Comparison of ENCODE assay signal across 24 mouse cellular contexts in the genomic region with DNA sequence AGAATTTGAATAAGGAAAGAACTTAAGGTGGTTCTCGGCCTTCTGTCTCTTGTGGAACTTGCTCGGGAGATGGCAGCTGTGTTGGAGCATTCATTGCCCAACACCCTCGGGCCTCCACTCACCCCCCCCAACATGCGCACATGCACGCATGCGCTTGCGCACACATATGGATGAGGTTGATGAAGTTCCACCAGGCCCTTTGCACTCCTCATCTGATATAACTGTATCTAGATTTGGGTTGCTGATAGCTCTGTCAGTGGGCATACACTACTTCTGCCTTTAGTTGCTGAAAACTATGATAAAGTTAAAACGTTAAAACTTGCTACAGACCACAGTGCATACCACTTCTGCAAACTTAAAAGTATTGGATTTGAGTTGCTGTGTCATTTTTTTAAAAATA.
DNase-seq lines count a peak whose midpoint lies in the region; ATAC-seq and TF ChIP-seq lines count a peak whose summit lies in the region.
"Had no signal": no experiment of that assay in that cellular context is flagged by ENCODE, and none has a peak within 500 bp of the region (broad histone marks: within the 10 kb centered on the region; RNA-seq: fewer than 3 reads in every experiment).

No protein-coding gene starts in this region.

- H3K27ac ChIP-seq in MEL (ENCODE audit: control insufficient read depth, low read depth, low read length): peak overlapping the region; percentile 54; the same call in 1 of the 2 replicates
- H3K27ac ChIP-seq: forebrain, embryonic 15.5 days; heart, embryonic 15.5 days; hindbrain, embryonic 10.5 days; hindbrain, embryonic 14.5 days; hindbrain, postnatal 0 days had no signal

- peaks cover 2% of the 10 kb centered on the region; the same call in 1 of the 2 replicates for H3K79me2 ChIP-seq in MEL (ENCODE audit: control insufficient read depth, insufficient read depth, low read length, poor library complexity)

- no peak for TF ChIP-seq CTCF in MEL (IDR thresholded peaks at IDR 0.05 in 2 of 3, conservative IDR thresholded peaks at IDR 0.05 in 1 of 3; ENCODE audit: control insufficient read depth in 1 of 3, insufficient read depth in 1 of 3, low read depth in 2 of 3, low read length in 3 of 3, poor library complexity in 1 of 3, severe bottlenecking in 1 of 3)

- no peak overlapping the region for H3K4me3 ChIP-seq in MEL (ENCODE audit: control insufficient read depth in 1 of 2, insufficient read depth in 1 of 2, low read depth in 2 of 2, low read length in 2 of 2)
- H3K4me3 ChIP-seq: forebrain, embryonic 15.5 days; heart, embryonic 12.5 days; heart, embryonic 15.5 days; hindbrain, embryonic 10.5 days had no signal

- peak; percentile 63 to 64; a peak in 3 of 4 replicates for TF ChIP-seq EP300 in MEL (IDR thresholded peaks at IDR 0.05; ENCODE audit: low read depth in 1 of 2, low read length in 2 of 2)

- peaks cover 6 to 11% of the 10 kb centered on the region in 2 experiments; a peak in 3 of 4 replicates for H3K4me1 ChIP-seq in MEL (ENCODE audit: control insufficient read depth in 1 of 2, insufficient read depth in 2 of 2, low read length in 2 of 2)
- H3K4me1 ChIP-seq: heart, embryonic 15.5 days had no signal

- peak; percentile 73 for ATAC-seq in granulocyte monocyte progenitor cell, adult 5-6 weeks (replicated peaks; ENCODE audit: poor library complexity, severe bottlenecking)
- ATAC-seq in megakaryocyte progenitor cell, adult 5-6 weeks (replicated peaks; ENCODE audit: poor library complexity): peak; percentile 65
- ATAC-seq in erythroblast, adult 5-6 weeks (replicated peaks; ENCODE audit: low FRiP score, poor library complexity, severe bottlenecking): no peak
- ATAC-seq: CD4-positive, CD25-positive, alpha-beta regulatory T cell, adult 4 months; forebrain, embryonic 15.5 days; hindbrain, postnatal 0 days; inflammation-experienced regulatory T-cells, adult 6 months; intestine, embryonic 16.5 days had no signal

- TF ChIP-seq POLR2A in MEL (IDR thresholded peaks at IDR 0.05; ENCODE audit: control insufficient read depth in 1 of 2, insufficient read depth in 1 of 2, low read depth in 1 of 2, low read length in 2 of 2, poor library complexity in 1 of 2): no peak

- H3K9me3 ChIP-seq in MEL (replicated peaks; ENCODE audit: insufficient read depth, low read length): no peaks in the 10 kb centered on the region
- H3K9me3 ChIP-seq: forebrain, embryonic 15.5 days; heart, embryonic 12.5 days; heart, embryonic 15.5 days; hindbrain, embryonic 10.5 days had no signal

- peaks cover 9 to 16% of the 10 kb centered on the region in 2 experiments for H3K36me3 ChIP-seq in MEL (ENCODE audit: control insufficient read depth in 1 of 2, insufficient read depth in 2 of 2, low read length in 2 of 2)
- H3K36me3 ChIP-seq: forebrain, embryonic 15.5 days had no signal

- DNase-seq in MEL (ENCODE audit: low read depth, low spot score) (peak; percentile 46), MN1 (ENCODE audit: low spot score) (no peak)
- no peak for DNase-seq in lung, postnatal 10 days
- DNase-seq: adrenal gland, adult 2 months; adrenal gland, postnatal 14 days; cerebellum, adult 11 months; cerebellum, adult 2 months; cerebellum, postnatal 10 days; cerebellum, postnatal 36 days; gastrocnemius, postnatal 25 days; heart, postnatal 10 days; heart, postnatal 36 days had no signal

- no peaks in the 10 kb centered on the region for H3K27me3 ChIP-seq in MEL (ENCODE audit: control insufficient read depth in 1 of 2, insufficient read depth in 2 of 2, low read length in 2 of 2)
- H3K27me3 ChIP-seq: forebrain, embryonic 15.5 days; heart, embryonic 12.5 days; heart, embryonic 15.5 days had no signal

- no peak for TF ChIP-seq RAD21 in MEL (IDR thresholded peaks at IDR 0.05; ENCODE audit: low read depth, low read length)

- no peak overlapping the region for H3K9ac ChIP-seq in MEL (ENCODE audit: control insufficient read depth, low read depth, low read length, poor library complexity, severe bottlenecking)
- H3K9ac ChIP-seq: forebrain, embryonic 15.5 days; heart, embryonic 12.5 days; heart, embryonic 15.5 days; hindbrain, embryonic 14.5 days had no signal

TF ChIP-seq in MEL, 35 proteins besides CTCF, POLR2A, EP300 and RAD21:
- TF ChIP-seq CHD2 (IDR thresholded peaks at IDR 0.05; ENCODE audit: low read length): no peak
- TF ChIP-seq BHLHE40 (IDR thresholded peaks at IDR 0.05; ENCODE audit: borderline replicate concordance, low read depth, low read length): no peak
- no peak for TF ChIP-seq NELFE (IDR thresholded peaks at IDR 0.05; ENCODE audit: low read depth, low read length)
- peak; percentile 82 for TF ChIP-seq GATA1 (IDR thresholded peaks at IDR 0.05; ENCODE audit: low read depth, low read length)
- TF ChIP-seq UBTF (IDR thresholded peaks at IDR 0.05; ENCODE audit: borderline replicate concordance, insufficient read depth, low read depth, low read length): no peak
- TF ChIP-seq POLR2AphosphoS5 (IDR thresholded peaks at IDR 0.05; ENCODE audit: borderline replicate concordance, low read depth, low read length): no peak
- TF ChIP-seq SIN3A (IDR thresholded peaks at IDR 0.05; ENCODE audit: low read length): peak; percentile 41; the same call in 1 of the 2 replicates
- no peak for TF ChIP-seq ZC3H11A (IDR thresholded peaks at IDR 0.05; ENCODE audit: low read depth, low read length)
- no peak for TF ChIP-seq MAZ (IDR thresholded peaks at IDR 0.05; ENCODE audit: low read depth, low read length)
- peak; percentile 43; the same call in 1 of the 2 replicates for TF ChIP-seq MXI1 (IDR thresholded peaks at IDR 0.05; ENCODE audit: low read depth, low read length)
- TF ChIP-seq GABPA (IDR thresholded peaks at IDR 0.05; ENCODE audit: low read depth, low read length): no peak
- no peak for TF ChIP-seq MEF2A (IDR thresholded peaks at IDR 0.05; ENCODE audit: extremely low read depth, insufficient replicate concordance, low read depth, low read length, poor library complexity, severe bottlenecking)
